Mouse (Mus musculus) adrenal gland, adult (tissue): ENCODE measurements around the gene Stat5b.
A peak's percentile ranks its signal among the peaks of the same experiment; 100 is the strongest.

Source experiments
- DNase-seq, 2 experiments: peaks; one replicate each; pipeline ENCODE4 v3.0.0; 2022 to 2023; ENCODE audit warnings: low spot score in 1 of 2; ENCODE audit not compliant: inconsistent age in 2 of 2

Stat5b gene

GRCm38 (mm10) chr11:100817311-100817710 lies 33.2 kb downstream of the Stat5b start:
- DNase-seq, result peak in 1 of 2 experiments; percentile 78

GRCm38 (mm10) chr11:100816801-100817200 lies 33.7 kb downstream of the Stat5b start:
- DNase-seq, result peak in 1 of 2 experiments; percentile 79

GRCm38 (mm10) chr11:100816342-100816741 lies 34.2 kb downstream of the Stat5b start:
- no peak for DNase-seq

GRCm38 (mm10) chr11:100814498-100814897 lies 36.0 kb downstream of the Stat5b start:
- DNase-seq, result peak; percentile 74 to 85

GRCm38 (mm10) chr11:100811132-100811531 lies 39.4 kb downstream of the Stat5b start:
- DNase-seq, result no peak

- no peak for DNase-seq
Measured at GRCm38 (mm10) chr11:100810516-100810915, 40.0 kb downstream of the Stat5b start.

- DNase-seq, result no peak
Measured at GRCm38 (mm10) chr11:100806380-100807305, 43.9 kb downstream of the Stat5b start.

GRCm38 (mm10) chr11:100805535-100805934 lies 45.0 kb downstream of the Stat5b start:
- peak in 1 of 2 experiments; percentile 60 for DNase-seq

GRCm38 (mm10) chr11:100804409-100804808 lies 46.1 kb downstream of the Stat5b start:
- no peak for DNase-seq

- DNase-seq, result peak; percentile 84 to 92
Measured at GRCm38 (mm10) chr11:100799426-100799825, 51.1 kb downstream of the Stat5b start.

- no peak for DNase-seq
Measured at GRCm38 (mm10) chr11:100796585-100796984, 53.9 kb downstream of the Stat5b start.

GRCm38 (mm10) chr11:100795386-100795785 lies 55.1 kb downstream of the Stat5b start:
- DNase-seq, result no peak

GRCm38 (mm10) chr11:100791457-100792049 lies 59.0 kb downstream of the Stat5b start:
- DNase-seq, result peak; percentile 76 to 94

- peak; percentile 88 to 90 for DNase-seq
Measured at GRCm38 (mm10) chr11:100790644-100791043, 59.9 kb downstream of the Stat5b start.

- no peak for DNase-seq
Measured at GRCm38 (mm10) chr11:100789702-100790101, 60.8 kb downstream of the Stat5b start.

GRCm38 (mm10) chr11:100785774-100786173 lies 64.8 kb downstream of the Stat5b start:
- no peak for DNase-seq

GRCm38 (mm10) chr11:100784286-100784685 lies 66.2 kb downstream of the Stat5b start:
- no peak for DNase-seq

GRCm38 (mm10) chr11:100782568-100782967 lies 68.0 kb downstream of the Stat5b start:
- DNase-seq, result no peak

GRCm38 (mm10) chr11:100781763-100782475 lies 68.6 kb downstream of the Stat5b start:
- DNase-seq, result no peak

GRCm38 (mm10) chr11:100780247-100780646 lies 70.3 kb downstream of the Stat5b start:
- DNase-seq, result peak; percentile 52 to 83

GRCm38 (mm10) chr11:100778069-100778468 lies 72.5 kb downstream of the Stat5b start:
- DNase-seq, result no peak
